Mouse (Mus musculus): ENCODE measurements around the gene Smim15. TPM values are rescaled to one million over a fixed set of nuclear protein-coding genes. Genes with fewer than 3 reads are reported as not detected.

The Smim15 gene
- total RNA-seq (2014; fragmentation: Nextera tagmentation): 38.6 and 39.6 TPM in 2 replicates
- 73.2 and 98.4 TPM in 2 replicates for total RNA-seq (2017)

DNA sequence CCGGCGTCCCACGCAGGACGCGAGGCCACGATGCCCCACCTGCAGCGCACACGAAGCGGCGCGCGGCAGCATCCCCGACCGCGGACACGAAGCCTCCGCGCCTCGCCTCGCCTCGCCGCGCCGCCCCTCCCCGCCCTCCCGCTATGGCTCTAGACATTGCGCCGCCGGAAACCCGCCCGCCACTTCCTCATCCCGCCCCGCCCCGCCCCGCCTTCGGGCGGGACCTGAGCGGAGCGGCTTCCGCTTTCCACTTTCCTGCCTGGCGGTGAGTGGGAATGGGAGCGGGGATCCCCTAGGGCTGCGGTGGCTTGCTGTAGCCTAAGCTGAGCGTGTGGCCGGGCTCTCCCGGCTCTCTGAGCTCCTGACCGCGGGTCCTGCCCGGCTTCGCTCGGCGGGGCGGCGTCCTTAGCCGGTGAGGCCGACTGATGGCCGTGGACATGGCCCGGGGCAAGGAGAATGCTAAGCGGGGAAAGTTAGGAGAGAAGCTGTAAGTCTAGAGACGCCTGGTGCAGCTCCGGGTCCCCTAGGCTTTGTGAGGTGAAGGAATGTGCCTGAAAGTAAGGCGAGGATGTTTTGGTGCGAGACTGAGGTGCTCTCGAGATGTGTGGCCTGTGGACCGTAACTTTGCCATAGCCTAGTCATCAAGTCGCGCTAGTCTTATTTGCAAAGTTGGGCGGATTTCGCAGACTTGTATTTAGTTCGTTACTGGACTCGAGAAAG is at the start of gene Smim15:
Gene Smim15, plus strand, starts transcription at position 225 of the 720 bp plus-strand sequence.
- peak; percentile 82 for ATAC-seq (replicated peaks; ENCODE audit: poor library complexity, severe bottlenecking)

DNA sequence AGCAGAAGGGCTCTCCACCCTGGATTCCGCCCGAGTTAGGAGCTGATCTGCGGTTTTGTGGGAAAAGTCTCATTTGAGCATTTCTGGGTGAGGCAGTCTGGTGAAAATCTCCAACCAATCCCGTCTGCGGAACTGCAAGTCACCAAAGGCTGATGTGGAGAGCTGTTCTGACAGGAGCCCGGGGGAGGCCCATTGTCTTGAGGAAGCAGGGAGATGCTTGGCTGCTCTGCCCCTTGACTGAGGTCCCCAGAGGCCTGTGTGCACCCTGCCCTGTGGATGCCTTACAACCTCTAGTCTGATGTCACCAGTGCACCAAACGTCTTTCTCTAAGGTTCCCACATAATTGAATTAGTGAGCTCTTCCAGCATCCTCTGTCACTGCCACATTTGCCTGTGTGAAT is 49.0 kb upstream of the Smim15 start:
- no peak for ATAC-seq (replicated peaks; ENCODE audit: poor library complexity, severe bottlenecking)

- no peak for ATAC-seq (replicated peaks; ENCODE audit: poor library complexity, severe bottlenecking)
Observed at GRCm38 (mm10) chr13:107996301-107996700, 47.9 kb upstream of the Smim15 start.

GRCm38 (mm10) chr13:108007861-108008260 is 36.4 kb upstream of the Smim15 start:
- no peak for ATAC-seq (replicated peaks; ENCODE audit: poor library complexity, severe bottlenecking)

DNA sequence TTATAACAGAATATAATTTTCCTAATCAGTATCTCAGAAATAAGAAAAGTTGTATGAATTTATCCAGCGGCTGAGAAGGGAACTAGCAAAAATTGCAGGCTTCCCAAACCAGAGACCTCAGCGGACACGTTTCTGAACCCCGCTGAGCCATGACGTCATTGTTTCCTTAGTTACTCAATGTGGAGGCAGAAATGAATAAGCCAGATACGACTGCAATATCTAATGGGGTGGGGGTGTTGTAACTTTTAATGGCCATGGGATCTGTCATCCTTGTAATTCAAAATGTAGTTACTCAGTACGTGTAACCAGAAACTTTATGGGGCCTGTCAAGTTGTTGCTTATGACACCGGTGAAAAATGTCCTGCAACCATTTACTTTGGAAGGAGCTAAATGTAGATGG is 31.1 kb upstream of the Smim15 start:
- ATAC-seq (replicated peaks; ENCODE audit: poor library complexity, severe bottlenecking): peak; percentile 42

- ATAC-seq (replicated peaks; ENCODE audit: poor library complexity, severe bottlenecking): no peak
Observed at GRCm38 (mm10) chr13:108013839-108014238, 30.4 kb upstream of the Smim15 start.

DNA sequence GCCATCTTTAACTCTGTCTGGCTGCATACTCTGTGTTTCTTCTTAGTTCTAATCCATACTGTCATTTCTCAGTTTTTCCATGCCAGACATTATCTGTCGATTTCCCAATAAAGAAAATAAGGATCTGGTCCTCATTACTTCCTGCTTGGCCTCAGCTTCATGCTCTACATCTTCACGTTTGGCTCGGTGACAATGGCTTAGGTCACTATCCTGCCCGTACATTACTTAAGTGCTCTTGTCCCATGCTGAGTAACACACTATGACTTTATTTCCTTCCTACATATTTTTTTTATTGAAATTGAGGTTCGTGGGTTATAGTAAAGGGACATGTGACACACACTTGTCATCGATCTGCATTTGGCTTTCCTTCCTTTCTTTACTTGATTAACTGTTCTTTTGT is 29.1 kb upstream of the Smim15 start:
- no peak for ATAC-seq (replicated peaks; ENCODE audit: poor library complexity, severe bottlenecking)

- ATAC-seq (replicated peaks; ENCODE audit: poor library complexity, severe bottlenecking): no peak
Observed at GRCm38 (mm10) chr13:108017349-108017748, 26.9 kb upstream of the Smim15 start.

GRCm38 (mm10) chr13:108025802-108026201 is 18.4 kb upstream of the Smim15 start:
- no peak for ATAC-seq (replicated peaks; ENCODE audit: poor library complexity, severe bottlenecking)

- ATAC-seq (replicated peaks; ENCODE audit: poor library complexity, severe bottlenecking): no peak
Observed at GRCm38 (mm10) chr13:108032789-108033188, 11.5 kb upstream of the Smim15 start.

- ATAC-seq (replicated peaks; ENCODE audit: poor library complexity, severe bottlenecking): no peak
Observed at GRCm38 (mm10) chr13:108039375-108039774, 4.9 kb upstream of the Smim15 start.

GRCm38 (mm10) chr13:108039902-108040301 is 4.3 kb upstream of the Smim15 start:
- ATAC-seq (replicated peaks; ENCODE audit: poor library complexity, severe bottlenecking): no peak

DNA sequence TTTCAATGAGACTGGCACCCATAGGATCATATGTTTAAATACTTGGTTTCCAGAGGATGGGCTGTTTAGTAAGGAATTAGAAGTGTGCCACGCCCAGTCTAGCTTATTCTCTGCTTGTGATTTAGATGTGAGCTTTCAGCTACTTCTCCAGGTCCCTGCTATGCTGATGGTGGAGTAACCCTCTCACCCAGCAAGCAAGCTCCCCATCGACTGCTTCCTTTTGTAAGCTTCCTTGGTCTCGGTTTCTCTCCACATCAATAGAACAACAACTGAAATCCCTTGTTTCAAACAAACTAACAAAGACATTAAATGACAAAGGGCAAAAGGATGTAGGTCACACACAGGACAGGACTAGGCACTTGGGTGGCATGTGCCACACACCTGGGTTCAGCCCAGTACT is 3.8 kb upstream of the Smim15 start:
- ATAC-seq (replicated peaks; ENCODE audit: poor library complexity, severe bottlenecking): no peak

- ATAC-seq (replicated peaks; ENCODE audit: poor library complexity, severe bottlenecking): peak; percentile 85
Observed at GRCm38 (mm10) chr13:108041358-108041757, 2.9 kb upstream of the Smim15 start.

GRCm38 (mm10) chr13:108043431-108044221 is 620 bp upstream of the Smim15 start:
- no peak for ATAC-seq (replicated peaks; ENCODE audit: poor library complexity, severe bottlenecking)

DNA sequence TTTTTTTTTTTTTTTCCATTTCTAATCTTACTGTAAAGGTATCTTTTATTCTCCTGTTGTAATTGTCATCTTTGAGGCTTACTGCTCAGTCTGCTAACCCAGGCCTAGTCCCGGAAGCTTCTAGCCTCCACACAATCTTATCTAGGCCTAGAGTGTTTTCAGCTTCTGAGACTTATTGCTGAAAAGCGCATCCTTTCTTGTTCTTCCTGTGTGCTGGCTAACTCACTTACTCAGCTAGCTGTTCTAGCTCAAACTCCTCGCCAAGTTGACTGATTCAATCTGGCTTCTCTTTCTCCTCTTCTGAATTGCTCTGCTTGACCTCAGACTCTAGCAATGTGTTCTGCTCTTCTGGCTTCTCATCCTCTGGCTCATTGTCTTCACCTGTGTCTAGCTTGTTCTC is 1.4 kb downstream of the Smim15 start:
- no peak for ATAC-seq (replicated peaks; ENCODE audit: poor library complexity, severe bottlenecking)

DNA sequence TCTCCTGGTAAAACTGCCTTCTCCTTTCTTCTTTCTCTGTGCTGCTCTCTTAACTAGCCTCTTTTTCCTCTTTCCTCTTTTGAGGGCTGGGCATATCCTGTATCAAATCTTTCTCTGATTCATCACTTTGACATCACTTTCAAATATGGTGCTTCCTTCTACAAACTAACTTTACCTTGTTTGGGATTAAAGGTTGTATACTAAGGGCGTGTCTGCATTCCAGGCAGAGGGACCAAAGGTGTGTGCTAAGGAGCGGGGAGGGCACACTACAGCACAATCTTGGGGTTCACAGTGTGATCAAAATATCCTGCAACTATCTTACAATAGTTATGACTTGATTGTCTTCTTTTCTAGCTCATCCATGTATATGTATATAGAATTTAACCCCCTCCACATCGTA is 1.8 kb downstream of the Smim15 start:
- no peak for ATAC-seq (replicated peaks; ENCODE audit: poor library complexity, severe bottlenecking)

GRCm38 (mm10) chr13:108046891-108047290 is 2.6 kb downstream of the Smim15 start:
- no peak for ATAC-seq (replicated peaks; ENCODE audit: poor library complexity, severe bottlenecking)

GRCm38 (mm10) chr13:108047364-108047763 is 3.1 kb downstream of the Smim15 start:
- ATAC-seq (replicated peaks; ENCODE audit: poor library complexity, severe bottlenecking): no peak

- ATAC-seq (replicated peaks; ENCODE audit: poor library complexity, severe bottlenecking): peak; percentile 65
Observed at GRCm38 (mm10) chr13:108056896-108057295, 12.7 kb downstream of the Smim15 start.

GRCm38 (mm10) chr13:108060286-108060885 is 16.1 kb downstream of the Smim15 start:
- ATAC-seq (replicated peaks; ENCODE audit: poor library complexity, severe bottlenecking): no peak

Measured in granulocyte monocyte progenitor cell, adult 5-6 weeks (primary cell).